Mouse (Mus musculus): Measurements from ENCODE around the gene Arl8a. TPM values are rescaled to one million over a fixed set of nuclear protein-coding genes. Genes with fewer than 3 reads are reported as not detected.

The Arl8a gene
- total RNA-seq, 2 experiments from 2014 or later: 62.8 to 73.7 TPM

GRCm38 (mm10) chr1:135195907-135196440 is 49.4 kb downstream of the Arl8a start:
- no peak for DNase-seq (ENCODE audit: low spot score in 2 of 2)

GRCm38 (mm10) chr1:135198412-135198811 is 51.8 kb downstream of the Arl8a start:
- no peak for DNase-seq (ENCODE audit: low spot score in 2 of 2)

GRCm38 (mm10) chr1:135199014-135199819 is 52.6 kb downstream of the Arl8a start:
- DNase-seq (ENCODE audit: low spot score in 2 of 2): no peak

GRCm38 (mm10) chr1:135200400-135200799 is 53.8 kb downstream of the Arl8a start:
- DNase-seq (ENCODE audit: low spot score in 2 of 2): no peak

- no peak for DNase-seq (ENCODE audit: low spot score in 2 of 2)
These were observed 57.8 kb downstream of the Arl8a start for GRCm38 (mm10) chr1:135204196-135205126.

- DNase-seq (ENCODE audit: low spot score in 2 of 2): no peak
These were observed 58.6 kb downstream of the Arl8a start for GRCm38 (mm10) chr1:135205257-135205656.

Other genes with a start within 250 kb of the Arl8a start
- gene Ppp1r12b, start 190.9 kb upstream of the Arl8a start, total RNA-seq (2021): 10 to 100 TPM; 19.7 to 22.1 TPM
- gene Ube2t, start 184.3 kb upstream of the Arl8a start, total RNA-seq (2021): 10 to 100 TPM; 11.1 to 12.1 TPM
- gene Lgr6, start 41.5 kb upstream of the Arl8a start, total RNA-seq (2021): 1 to 10 TPM; 3.7 to 5.0 TPM
- 1 to 10 TPM; 1.4 TPM for gene Ptpn7, start 14.1 kb upstream of the Arl8a start, total RNA-seq (2021)
- gene Gpr37l1, start 20.9 kb downstream of the Arl8a start, total RNA-seq (2021): 1 to 10 TPM in 1 of 2 experiments, under 1 TPM in 1; 0.82 to 1.0 TPM
- 1 to 10 TPM in 1 of 2 experiments, under 1 TPM in 1; 0.37 to 4.7 TPM for gene Elf3, start 111.7 kb downstream of the Arl8a start, total RNA-seq (2021)
- gene Rnpep, start 137.3 kb downstream of the Arl8a start, total RNA-seq (2021): 10 to 100 TPM; 47.3 to 48.8 TPM
- gene Timm17a, start 167.0 kb downstream of the Arl8a start, total RNA-seq (2021): 100 to 1,000 TPM; 175 to 176 TPM
- gene Lmod1, start 178.0 kb downstream of the Arl8a start, total RNA-seq (2021): 1 to 10 TPM in 1 of 2 experiments, under 1 TPM in 1; 0.81 to 1.1 TPM
- 10 to 100 TPM; 25.8 to 27.0 TPM for gene Shisa4, start 228.4 kb downstream of the Arl8a start, total RNA-seq (2021)